Mouse (Mus musculus): Measurements from ENCODE around the gene Tpp1. TPM values are rescaled to one million over a fixed set of nuclear protein-coding genes. Genes with fewer than 3 reads are reported as not detected.
"Not testable (repeated sequence)": the region's sequence is repeated elsewhere in the genome, so short reads cannot be mapped to it uniquely, and the experiment has no call there.

The Tpp1 gene
- polyA plus RNA-seq, 1 experiment = 55.9 TPM

GRCm38 (mm10) chr7:105762517-105763270, 10.7 kb upstream of the Tpp1 start:
- TF ChIP-seq POLR2A (IDR thresholded peaks at IDR 0.05; ENCODE audit: low read depth, low read length) (no peak), CTCF (IDR thresholded peaks at IDR 0.05; ENCODE audit: extremely low read depth, insufficient read length, insufficient replicate concordance, low read depth, low read length) (no peak)
- H3K4me1 ChIP-seq (ENCODE audit: control insufficient read depth, insufficient read depth, insufficient read length, low read length) = no peaks in the 10 kb centered on the region
- no peaks in the 10 kb centered on the region for H3K36me3 ChIP-seq (ENCODE audit: control insufficient read depth, insufficient read depth, low read length)
- 47% methylated on average over 55 of the region's 55 CpGs for WGBS
- H3K27me3 ChIP-seq (ENCODE audit: control insufficient read depth, insufficient read depth, low read length) = peaks cover 6% of the 10 kb centered on the region; the same call in 1 of the 2 replicates
- H3K27ac ChIP-seq (ENCODE audit: insufficient read depth, low read depth, low read length) = no peak overlapping the region
- H3K4me3 ChIP-seq (ENCODE audit: low read depth, low read length) = peak overlapping the region; percentile 25

DNA sequence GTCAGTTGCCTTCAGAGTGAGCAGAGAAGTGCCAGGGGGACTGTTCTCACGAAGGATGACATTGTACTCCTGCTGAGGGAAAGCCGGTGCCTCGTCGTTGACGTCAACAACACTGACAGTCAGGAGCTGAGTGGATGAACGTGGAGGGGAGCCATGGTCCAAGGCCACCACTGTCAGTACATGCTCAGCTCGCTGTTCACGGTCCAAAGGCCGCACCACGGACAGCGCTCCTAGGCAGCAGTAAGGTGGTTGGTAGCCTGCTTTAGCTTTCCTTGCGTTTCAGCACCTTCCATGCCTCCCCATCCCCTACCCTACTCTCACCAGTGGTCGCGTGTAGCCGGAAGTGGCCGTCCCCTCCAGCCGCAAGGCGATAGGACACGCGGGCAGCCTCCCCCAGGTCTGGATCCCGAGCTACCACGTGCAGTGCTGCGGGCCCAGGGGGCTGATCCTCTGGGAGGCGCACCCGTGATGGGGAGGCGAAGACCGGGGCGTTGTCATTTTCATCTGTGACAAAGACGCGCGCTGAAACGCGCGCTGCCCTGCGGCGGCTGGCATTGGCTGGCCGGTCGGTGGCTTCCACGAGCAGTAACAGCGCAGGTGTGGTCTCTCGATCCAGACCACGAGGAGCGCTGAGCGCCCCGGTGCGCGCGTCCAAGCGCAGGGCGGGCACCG, 9.9 kb upstream of the Tpp1 start:
- H3K27me3 ChIP-seq (ENCODE audit: control insufficient read depth, insufficient read depth, low read length) = peaks cover 6% of the 10 kb centered on the region; the same call in 1 of the 2 replicates
- H3K27ac ChIP-seq (ENCODE audit: insufficient read depth, low read depth, low read length) = no peak overlapping the region
- no peaks in the 10 kb centered on the region for H3K36me3 ChIP-seq (ENCODE audit: control insufficient read depth, insufficient read depth, low read length)
- peak overlapping the region; percentile 25; the same call in 1 of the 2 replicates for H3K4me3 ChIP-seq (ENCODE audit: low read depth, low read length)
- TF ChIP-seq POLR2A (IDR thresholded peaks at IDR 0.05; ENCODE audit: low read depth, low read length) = no peak
- TF ChIP-seq CTCF (IDR thresholded peaks at IDR 0.05; ENCODE audit: extremely low read depth, insufficient read length, insufficient replicate concordance, low read depth, low read length) = no peak
- no peaks in the 10 kb centered on the region for H3K4me1 ChIP-seq (ENCODE audit: control insufficient read depth, insufficient read depth, insufficient read length, low read length)
- 28% methylated on average over 51 of the region's 51 CpGs for WGBS

- TF ChIP-seq CTCF (IDR thresholded peaks at IDR 0.05; ENCODE audit: extremely low read depth, insufficient read length, insufficient replicate concordance, low read depth, low read length) (no peak), POLR2A (IDR thresholded peaks at IDR 0.05; ENCODE audit: low read depth, low read length) (no peak)
- H3K27me3 ChIP-seq (ENCODE audit: control insufficient read depth, insufficient read depth, low read length) = no peaks in the 10 kb centered on the region
- H3K27ac ChIP-seq (ENCODE audit: insufficient read depth, low read depth, low read length) = no peak overlapping the region
- no peak overlapping the region for H3K4me3 ChIP-seq (ENCODE audit: low read depth, low read length)
- peaks cover 3% of the 10 kb centered on the region for H3K4me1 ChIP-seq (ENCODE audit: control insufficient read depth, insufficient read depth, insufficient read length, low read length)
- peaks cover 3% of the 10 kb centered on the region; the same call in 1 of the 2 replicates for H3K36me3 ChIP-seq (ENCODE audit: control insufficient read depth, insufficient read depth, low read length)
- 88% methylated on average over 10 of the region's 10 CpGs for WGBS
Observed at GRCm38 (mm10) chr7:105753281-105753680, 1.2 kb upstream of the Tpp1 start.

GRCm38 (mm10) chr7:105752716-105753115, 681 bp upstream of the Tpp1 start:
- Histone ChIP-seq H3K27me3 (ENCODE audit: control insufficient read depth, insufficient read depth, low read length) (no peaks in the 10 kb centered on the region), H3K36me3 (ENCODE audit: control insufficient read depth, insufficient read depth, low read length) (peaks cover 3% of the 10 kb centered on the region; the same call in 1 of the 2 replicates), H3K27ac (ENCODE audit: insufficient read depth, low read depth, low read length) (no peak overlapping the region), H3K4me1 (ENCODE audit: control insufficient read depth, insufficient read depth, insufficient read length, low read length) (peaks cover 3% of the 10 kb centered on the region), H3K4me3 (ENCODE audit: low read depth, low read length) (no peak overlapping the region)
- 96% methylated on average over 2 of the region's 2 CpGs for WGBS
- no peak for TF ChIP-seq POLR2A (IDR thresholded peaks at IDR 0.05; ENCODE audit: low read depth, low read length)

GRCm38 (mm10) chr7:105747776-105748175, 4.3 kb downstream of the Tpp1 start:
- H3K27ac ChIP-seq (ENCODE audit: insufficient read depth, low read depth, low read length) = no peak overlapping the region
- peaks cover 13% of the 10 kb centered on the region; the same call in 1 of the 2 replicates for H3K36me3 ChIP-seq (ENCODE audit: control insufficient read depth, insufficient read depth, low read length)
- no peaks in the 10 kb centered on the region for H3K27me3 ChIP-seq (ENCODE audit: control insufficient read depth, insufficient read depth, low read length)
- H3K4me3 ChIP-seq (ENCODE audit: low read depth, low read length) = no peak overlapping the region
- no peak for TF ChIP-seq POLR2A (IDR thresholded peaks at IDR 0.05; ENCODE audit: low read depth, low read length)
- WGBS = 86% methylated on average over 2 of the region's 2 CpGs
- H3K4me1 ChIP-seq (ENCODE audit: control insufficient read depth, insufficient read depth, insufficient read length, low read length) = peaks cover 8% of the 10 kb centered on the region

DNA sequence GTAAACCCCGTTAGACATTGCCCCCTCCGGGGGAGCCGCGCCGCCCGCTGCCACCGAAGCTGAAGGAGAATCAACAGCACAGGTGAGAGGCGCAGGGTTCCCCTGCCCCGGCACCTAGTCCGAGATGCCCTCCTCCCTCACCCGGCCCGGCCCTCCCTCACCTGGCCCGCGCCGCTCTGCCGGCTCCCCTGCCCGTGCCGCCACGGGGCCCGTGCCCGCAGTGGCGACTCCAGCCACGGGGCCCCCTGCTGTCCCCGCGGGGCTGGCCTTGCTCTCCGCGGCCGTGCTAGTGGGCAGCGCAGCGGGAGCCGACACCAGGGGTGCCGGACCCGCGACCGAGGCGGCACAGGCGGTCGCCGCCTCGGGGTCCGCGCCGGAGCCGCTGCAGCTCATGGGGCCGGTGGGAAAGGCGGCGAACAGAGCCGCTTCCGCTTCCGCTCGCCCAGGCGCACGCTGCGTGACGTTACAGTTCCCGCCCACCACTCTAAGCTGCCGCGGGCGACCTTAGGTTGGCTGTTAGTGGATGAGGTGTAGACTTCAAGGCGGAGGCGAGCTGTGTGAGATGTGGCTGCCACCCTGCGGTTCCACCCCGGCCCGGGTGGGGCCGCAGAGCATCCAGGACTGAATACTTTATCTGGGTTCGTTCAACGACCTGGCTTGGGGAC, 8.0 kb downstream of the Tpp1 start, which contains the start of gene Taf10:
TSS of gene Taf10 (minus strand) at position 436 of the 665 bp plus-strand sequence.
- TF ChIP-seq CTCF (IDR thresholded peaks at IDR 0.05; ENCODE audit: extremely low read depth, insufficient read length, insufficient replicate concordance, low read depth, low read length) = peak; percentile 43; the same call in 1 of the 2 replicates
- TF ChIP-seq POLR2A (IDR thresholded peaks at IDR 0.05; ENCODE audit: low read depth, low read length) = peak; percentile 79
- under 1% methylated on average over 67 of the region's 67 CpGs for WGBS

DNA sequence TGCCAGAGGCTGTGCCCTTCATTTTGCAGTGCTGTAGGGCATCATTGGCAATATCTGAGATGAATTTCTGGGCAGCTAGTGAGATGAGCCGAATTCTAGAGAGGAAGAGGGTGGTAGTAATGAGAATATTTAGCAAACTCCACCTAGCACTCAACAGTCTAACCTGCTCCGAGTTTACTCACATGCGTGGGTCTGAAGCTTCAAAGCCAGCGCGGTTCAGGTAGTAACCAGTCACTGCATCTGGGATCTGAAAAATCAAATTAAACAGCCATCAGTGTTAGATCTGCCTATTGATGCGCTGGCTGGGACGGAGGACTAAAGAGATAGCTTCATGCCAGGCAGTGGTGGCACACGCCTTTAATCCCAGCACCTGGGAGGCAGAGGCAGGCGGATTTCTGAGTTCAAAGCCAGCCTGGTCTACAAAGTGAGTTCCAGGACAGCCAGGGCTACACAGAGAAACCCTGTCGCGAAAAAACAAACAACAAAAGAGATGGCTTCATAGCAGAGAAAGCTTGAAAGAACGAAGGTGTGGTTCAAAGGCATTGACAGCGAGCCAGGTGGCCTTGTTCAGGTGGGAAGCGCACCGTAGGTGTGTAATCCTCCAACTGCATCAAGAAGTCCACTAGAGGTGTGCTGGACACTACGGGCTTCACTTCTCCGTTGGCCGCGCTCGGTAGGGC, 8.6 kb downstream of the Tpp1 start:
- H3K4me1 ChIP-seq (ENCODE audit: control insufficient read depth, insufficient read depth, insufficient read length, low read length); H3K27me3 ChIP-seq (ENCODE audit: control insufficient read depth, insufficient read depth, low read length); H3K27ac ChIP-seq (ENCODE audit: insufficient read depth, low read depth, low read length): not testable (repeated sequence)
- peaks cover 28% of the 10 kb centered on the region for H3K36me3 ChIP-seq (ENCODE audit: control insufficient read depth, insufficient read depth, low read length)
- H3K4me3 ChIP-seq (ENCODE audit: low read depth, low read length) = peak overlapping the region; percentile 83
- WGBS = 28% methylated on average over 20 of the region's 20 CpGs

More for the DNA sequence above, 8.0 kb downstream of the Tpp1 start, which contains the start of gene Taf10:
- Histone ChIP-seq H3K4me3 (ENCODE audit: low read depth, low read length) (peak within 1 kb of the TSS; percentile 83), H3K4me1 (ENCODE audit: control insufficient read depth, insufficient read depth, insufficient read length, low read length) (peaks cover 5% of the 10 kb centered on the region; the same call in 1 of the 2 replicates), H3K27me3 (ENCODE audit: control insufficient read depth, insufficient read depth, low read length) (no peaks in the 10 kb centered on the region), H3K36me3 (ENCODE audit: control insufficient read depth, insufficient read depth, low read length) (peaks cover 30% of the 10 kb centered on the region), H3K27ac (ENCODE audit: insufficient read depth, low read depth, low read length) (peak within 1 kb of the TSS; percentile 31)

GRCm38 (mm10) chr7:105742539-105743215, 9.4 kb downstream of the Tpp1 start:
- H3K27me3 ChIP-seq (ENCODE audit: control insufficient read depth, insufficient read depth, low read length); H3K27ac ChIP-seq (ENCODE audit: insufficient read depth, low read depth, low read length); H3K4me3 ChIP-seq (ENCODE audit: low read depth, low read length); H3K4me1 ChIP-seq (ENCODE audit: control insufficient read depth, insufficient read depth, insufficient read length, low read length): not testable (repeated sequence)
- 77% methylated on average over 7 of the region's 7 CpGs for WGBS
- H3K36me3 ChIP-seq (ENCODE audit: control insufficient read depth, insufficient read depth, low read length) = peaks cover 27% of the 10 kb centered on the region
